Mouse (Mus musculus) thymus, adult 2 months (tissue): ENCODE data around the gene Tada2b. TPM values are rescaled to one million over a fixed set of nuclear protein-coding genes. Genes with fewer than 3 reads are reported as not detected.

Experiments used
- DNase-seq: peaks from one replicate; pipeline ENCODE4 v3.0.0; 2021
- H3K27ac ChIP-seq: fragments of 200-500 bp; 2 replicates; pipeline ENCODE4 v1.5.1; 2012; ENCODE audit warnings: low read length, control low read depth; ENCODE audit not compliant: control insufficient read depth, insufficient read depth
- H3K27me3 ChIP-seq: fragments of 200-500 bp; 2 replicates; pipeline ENCODE4 v1.6.1; 2012; ENCODE audit warnings: mild to moderate bottlenecking, low read length, moderate library complexity, mixed read lengths; ENCODE audit not compliant: control insufficient read depth, insufficient read depth
- H3K36me3 ChIP-seq: fragments of 200-500 bp; 2 replicates; pipeline ENCODE4 v1.6.1; 2012; ENCODE audit warnings: mild to moderate bottlenecking, low read length, moderate library complexity; ENCODE audit not compliant: control insufficient read depth, insufficient read depth
- H3K4me1 ChIP-seq: fragments of 200-500 bp; replicated peaks from 2 replicates; pipeline ENCODE4 v1.6.1; 2012; ENCODE audit warnings: low read length; ENCODE audit not compliant: control insufficient read depth, insufficient read depth
- H3K4me3 ChIP-seq: fragments of 200-500 bp; 2 replicates; pipeline ENCODE4 v1.5.1; 2012; ENCODE audit warnings: mild to moderate bottlenecking, low read length, control low read depth, moderate library complexity; ENCODE audit not compliant: control insufficient read depth, insufficient read depth
- CTCF ChIP-seq: fragments of 200-500 bp; IDR thresholded peaks from 2 replicates; pipeline ENCODE4 v1.5.1; 2012; ENCODE audit warnings: mild to moderate bottlenecking, control low read depth, low read length, moderate library complexity, borderline replicate concordance; ENCODE audit not compliant: control insufficient read depth, poor library complexity, insufficient read depth; ENCODE audit errors: extremely low read depth
- POLR2A ChIP-seq: fragments of 200-500 bp; IDR thresholded peaks from 2 replicates; pipeline ENCODE4 v1.6.1; 2012; ENCODE audit warnings: mild to moderate bottlenecking, low read length, control low read depth, moderate library complexity; ENCODE audit not compliant: control insufficient read depth, poor library complexity, insufficient read depth; ENCODE audit errors: extremely low read depth
- WGBS: fragments of 180-500 bp; shearing (Covaris S2); methylation state at CpG from one replicate; pipeline ENCODE4 v1.1.7; 2018; 5-methylcytosine and 5-hydroxymethylcytosine counted together
- polyA plus RNA-seq: library from polyadenylated mRNA; depleted of rRNA; stranded (reverse); fragments of >200 nt; gene quantifications from 2 replicates; pipeline ENCODE4 v1.2.3, GENCODE M21; 2012; rRNA removed

Gene Tada2b
- polyA plus RNA-seq, 1 experiment = 15.8 TPM

DNA sequence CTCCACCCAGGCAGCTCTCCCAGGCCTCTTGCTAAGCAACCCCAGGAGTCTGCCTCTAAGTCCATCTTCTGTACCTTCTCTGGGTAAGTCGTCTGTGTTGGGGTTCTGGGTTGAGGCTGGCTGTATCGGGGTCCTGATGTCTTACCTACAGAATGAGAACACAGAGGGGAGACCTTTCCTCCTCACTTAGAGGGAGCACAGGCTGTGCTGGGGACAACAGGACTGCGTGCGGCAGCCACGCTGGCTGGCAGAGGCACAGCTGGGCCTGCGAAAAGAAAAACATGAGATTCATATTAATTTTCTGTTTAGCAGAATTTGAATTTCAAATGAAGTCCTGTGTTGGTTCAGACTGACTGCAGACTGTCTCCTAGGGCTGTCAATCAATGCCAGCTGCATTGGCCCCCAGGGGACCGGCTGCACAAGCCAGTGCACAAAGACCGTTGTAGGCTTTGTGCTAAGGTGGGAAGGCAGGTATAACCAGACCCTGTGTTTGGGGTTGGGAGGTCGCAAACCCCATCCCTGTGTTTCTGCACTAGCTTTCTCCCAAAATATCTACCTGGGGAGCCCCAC is 49.6 kb downstream of the Tada2b start:
- Histone ChIP-seq H3K27me3 (no peaks in the 10 kb centered on the region), H3K4me1 (no peaks in the 10 kb centered on the region), H3K36me3 (no peaks in the 10 kb centered on the region), H3K4me3 (no peak overlapping the region), H3K27ac (no peak overlapping the region)
- DNase-seq = no peak
- 86% methylated on average over 9 of the region's 9 CpGs for WGBS
- TF ChIP-seq POLR2A (no peak), CTCF (no peak)

DNA sequence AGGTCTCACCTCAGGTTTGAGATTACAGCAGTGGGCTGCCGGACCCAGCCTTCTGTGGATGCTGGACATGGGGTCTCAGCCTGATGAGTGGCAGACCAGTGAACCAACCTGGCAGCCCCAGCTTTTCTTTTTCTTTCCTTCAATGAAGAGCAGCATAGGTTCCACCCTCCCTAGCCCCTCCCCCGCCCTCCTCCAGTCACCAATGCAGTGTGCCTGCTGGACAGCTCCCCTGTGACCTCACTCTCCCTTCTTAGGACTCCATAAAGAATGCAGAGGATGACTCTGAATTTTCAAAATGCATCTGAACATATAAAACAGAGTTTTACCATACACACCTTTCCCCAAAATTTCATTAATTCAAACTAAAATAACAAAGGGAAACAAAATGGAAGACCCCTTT is 52.4 kb downstream of the Tada2b start:
- 79% methylated on average over 2 of the region's 2 CpGs for WGBS
- Histone ChIP-seq H3K36me3 (no peaks in the 10 kb centered on the region), H3K27ac (no peak overlapping the region), H3K4me1 (0 out of 2 replicates have a peak, but pooled peaks cover under 1% of the 10 kb centered on the region), H3K27me3 (no peaks in the 10 kb centered on the region; the same call in 1 of the 2 replicates), H3K4me3 (no peak overlapping the region)
- DNase-seq = no peak
- TF ChIP-seq POLR2A (no peak), CTCF (no peak)

DNA sequence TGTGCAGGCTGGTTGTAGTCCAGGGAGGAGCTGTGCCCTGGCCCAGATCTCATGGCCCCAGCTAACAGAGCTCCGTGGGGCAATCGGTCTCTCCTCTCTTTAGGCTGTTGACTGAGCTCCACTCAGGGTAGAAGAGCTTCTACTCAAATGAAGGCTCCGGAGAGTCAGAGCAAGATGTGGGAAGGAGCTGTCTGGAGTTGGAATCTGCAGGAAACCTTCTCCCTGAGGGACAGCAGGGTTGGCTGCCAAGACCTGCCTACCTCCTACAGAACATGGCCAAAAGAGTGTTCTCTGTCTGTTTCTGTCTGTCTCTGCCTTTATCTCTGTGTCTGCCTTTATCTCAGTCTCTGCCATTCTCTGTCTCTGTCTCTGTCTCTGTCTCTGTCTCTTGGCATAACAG is 54.5 kb downstream of the Tada2b start:
- TF ChIP-seq CTCF (no peak), POLR2A (no peak)
- 91% methylated on average over 3 of the region's 3 CpGs for WGBS
- Histone ChIP-seq H3K27ac (no peak overlapping the region), H3K4me1 (peaks cover 10% of the 10 kb centered on the region), H3K36me3 (no peaks in the 10 kb centered on the region), H3K27me3 (no peaks in the 10 kb centered on the region; the same call in 1 of the 2 replicates), H3K4me3 (no peak overlapping the region)
- no peak for DNase-seq

DNA sequence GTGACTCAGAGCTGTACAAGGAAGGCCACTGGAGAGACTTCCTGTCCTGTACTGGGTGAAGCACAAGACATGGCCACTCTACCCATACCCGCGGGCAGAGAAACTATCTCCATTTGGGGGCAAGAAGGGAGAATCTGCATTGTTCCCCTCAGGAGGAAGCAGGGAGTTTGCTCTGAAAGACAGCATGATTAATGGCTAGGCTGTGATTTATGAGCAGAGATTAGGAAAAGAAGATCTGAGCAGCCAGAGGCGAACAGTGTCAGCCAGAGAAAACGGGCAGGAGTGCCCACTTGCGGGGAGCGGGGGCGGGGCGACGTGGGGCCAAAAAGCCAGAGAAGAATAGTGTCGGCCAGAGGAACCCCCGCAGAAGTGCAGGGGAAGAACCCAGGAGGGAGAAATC is 56.3 kb downstream of the Tada2b start:
- H3K36me3 ChIP-seq = no peaks in the 10 kb centered on the region
- no peak for TF ChIP-seq CTCF
- no peak for TF ChIP-seq POLR2A
- WGBS = 32% methylated on average over 11 of the region's 11 CpGs
- DNase-seq = no peak
- no peak overlapping the region for H3K27ac ChIP-seq
- H3K27me3 ChIP-seq = no peaks in the 10 kb centered on the region; the same call in 1 of the 2 replicates
- peaks cover 10% of the 10 kb centered on the region for H3K4me1 ChIP-seq
- H3K4me3 ChIP-seq = no peak overlapping the region

DNA sequence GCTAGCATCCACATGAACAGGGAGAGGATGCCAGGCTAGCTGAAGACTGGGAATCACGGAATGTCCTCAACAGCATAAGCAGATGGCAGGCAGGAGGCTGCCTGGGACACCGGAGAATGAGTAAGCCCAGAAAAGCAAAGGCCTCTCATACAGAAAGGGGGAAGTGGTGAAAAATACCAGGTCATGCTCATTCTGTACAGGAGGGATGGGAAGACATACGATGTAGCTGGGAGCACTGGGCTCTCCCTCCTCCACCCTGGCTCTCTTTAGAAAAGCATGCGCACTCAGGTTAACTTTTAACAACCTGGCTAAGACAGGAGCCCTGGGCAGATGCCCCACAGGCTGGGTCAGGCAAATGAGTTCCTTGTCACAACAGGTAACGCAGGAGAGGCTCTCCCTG is 57.7 kb downstream of the Tada2b start:
- Histone ChIP-seq H3K27me3 (no peaks in the 10 kb centered on the region; the same call in 1 of the 2 replicates), H3K4me3 (no peak overlapping the region), H3K27ac (no peak overlapping the region), H3K4me1 (peaks cover 10% of the 10 kb centered on the region), H3K36me3 (no peaks in the 10 kb centered on the region)
- 38% methylated on average over 5 of the region's 5 CpGs for WGBS
- TF ChIP-seq CTCF (no peak), POLR2A (no peak)
- no peak for DNase-seq

DNA sequence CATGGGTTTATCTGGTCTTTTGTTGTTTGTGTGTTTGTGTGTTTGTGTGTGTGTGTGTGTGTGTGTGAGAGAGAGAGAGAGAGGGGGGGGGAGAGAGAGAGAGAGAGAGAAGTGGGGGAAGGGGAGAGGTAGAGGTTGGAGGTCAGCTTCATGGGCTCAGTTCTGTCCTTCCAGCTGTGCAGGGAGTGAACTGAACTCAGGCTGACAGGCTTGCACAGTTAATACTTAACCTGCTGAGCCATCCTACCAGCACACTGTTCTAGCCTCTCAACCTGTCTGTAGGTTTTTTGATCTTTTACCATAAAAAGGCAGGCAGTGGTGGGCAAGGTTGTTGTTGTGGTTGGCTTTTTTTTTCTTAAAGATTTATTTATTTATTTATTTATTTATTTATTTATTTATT is 59.4 kb downstream of the Tada2b start:
- H3K36me3 ChIP-seq = no peaks in the 10 kb centered on the region
- no peak for DNase-seq
- no peak for TF ChIP-seq POLR2A
- no peak for TF ChIP-seq CTCF
- H3K27ac ChIP-seq = no peak overlapping the region
- H3K27me3 ChIP-seq = no peaks in the 10 kb centered on the region; the same call in 1 of the 2 replicates
- peaks cover 10% of the 10 kb centered on the region for H3K4me1 ChIP-seq
- no peak overlapping the region for H3K4me3 ChIP-seq

Other genes starting within 250 kb of the Tada2b start
- 5.7 TPM in 2 replicates for gene Sorcs2, start 86.1 kb downstream of the Tada2b start, polyA plus RNA-seq
- 13.7 and 15.3 TPM in 2 replicates for gene Grpel1, start 19.3 kb downstream of the Tada2b start, polyA plus RNA-seq
- gene Ccdc96, start 303 bp upstream of the Tada2b start, polyA plus RNA-seq = 0.07 and 0.08 TPM in 2 replicates
- 42.4 and 48.6 TPM in 2 replicates for gene Tbc1d14, start 109.0 kb upstream of the Tada2b start, polyA plus RNA-seq
- 22.9 and 26.8 TPM in 2 replicates for gene D5Ertd579e, start 211.7 kb upstream of the Tada2b start, polyA plus RNA-seq